Mouse (Mus musculus) frontal cortex, postnatal 10 days (tissue): ENCODE measurements around the gene Rap1gap2.

Experiments used
- DNase-seq, 2 experiments: peaks; one replicate each; pipeline ENCODE4 v3.0.0; 2022; ENCODE audit warnings: low spot score in 2 of 2, mixed read lengths in 1 of 2

The Rap1gap2 gene

DNA sequence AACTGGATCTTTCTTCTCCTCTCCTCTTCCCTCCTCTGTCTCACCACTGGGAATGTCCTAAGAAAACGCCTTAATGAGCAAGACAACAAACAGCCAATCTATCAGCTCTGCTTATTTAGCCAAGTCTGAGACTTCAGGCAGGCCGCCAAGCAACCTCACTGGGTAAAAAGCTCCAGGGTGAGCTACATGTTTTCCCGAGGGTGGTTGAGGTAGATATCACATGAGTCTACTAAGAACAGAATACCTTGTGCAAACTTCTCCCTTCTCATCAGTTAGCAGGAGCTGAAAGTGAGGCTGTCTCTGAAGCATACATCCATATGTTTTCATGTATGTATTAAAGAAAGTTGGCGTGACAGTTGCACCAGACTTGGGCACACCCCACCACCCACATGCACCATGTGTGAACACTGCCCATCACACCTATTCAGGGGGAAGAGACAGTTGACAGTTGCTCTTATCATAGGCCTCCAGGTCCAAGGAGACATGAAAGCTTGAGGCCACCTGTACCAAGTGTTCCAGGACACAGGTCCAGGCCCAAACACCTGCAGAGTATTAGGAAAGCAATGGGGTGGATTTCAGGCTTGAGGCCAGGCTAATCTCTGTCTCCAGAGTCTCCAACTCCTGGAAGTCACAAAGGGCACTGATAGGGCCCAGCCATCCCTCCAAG is 35.8 kb downstream of the Rap1gap2 start:
- DNase-seq, result no peak

GRCm38 (mm10) chr11:74572459-74573061 is 38.2 kb downstream of the Rap1gap2 start:
- DNase-seq, result no peak

DNA sequence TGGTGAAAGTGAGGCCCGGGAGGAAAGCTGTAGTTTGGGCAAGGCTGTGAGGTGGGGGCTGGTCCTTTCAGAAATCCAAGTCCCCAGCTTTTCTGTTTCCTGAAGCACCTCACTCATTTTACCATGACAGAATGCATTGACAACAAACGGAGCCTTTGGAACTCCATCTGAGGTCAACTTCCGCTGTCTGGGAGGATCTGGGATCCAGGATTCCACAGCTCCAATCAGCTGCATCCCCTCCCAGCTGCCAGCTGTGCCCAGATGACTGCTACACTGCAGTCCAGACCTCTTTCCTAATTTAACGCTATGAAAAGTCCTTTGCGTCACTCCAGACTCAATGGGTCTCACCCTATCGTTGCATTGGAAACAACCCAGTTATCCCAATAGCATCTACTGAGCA is 41.0 kb downstream of the Rap1gap2 start:
- no peak for DNase-seq

GRCm38 (mm10) chr11:74568463-74568862 is 42.3 kb downstream of the Rap1gap2 start:
- DNase-seq, result peak in 1 of 2 experiments; percentile 50

GRCm38 (mm10) chr11:74568004-74568403 is 42.7 kb downstream of the Rap1gap2 start:
- no peak for DNase-seq

GRCm38 (mm10) chr11:74566326-74566874 is 44.3 kb downstream of the Rap1gap2 start:
- DNase-seq, result no peak

GRCm38 (mm10) chr11:74561392-74561791 is 49.3 kb downstream of the Rap1gap2 start:
- DNase-seq, result no peak

DNA sequence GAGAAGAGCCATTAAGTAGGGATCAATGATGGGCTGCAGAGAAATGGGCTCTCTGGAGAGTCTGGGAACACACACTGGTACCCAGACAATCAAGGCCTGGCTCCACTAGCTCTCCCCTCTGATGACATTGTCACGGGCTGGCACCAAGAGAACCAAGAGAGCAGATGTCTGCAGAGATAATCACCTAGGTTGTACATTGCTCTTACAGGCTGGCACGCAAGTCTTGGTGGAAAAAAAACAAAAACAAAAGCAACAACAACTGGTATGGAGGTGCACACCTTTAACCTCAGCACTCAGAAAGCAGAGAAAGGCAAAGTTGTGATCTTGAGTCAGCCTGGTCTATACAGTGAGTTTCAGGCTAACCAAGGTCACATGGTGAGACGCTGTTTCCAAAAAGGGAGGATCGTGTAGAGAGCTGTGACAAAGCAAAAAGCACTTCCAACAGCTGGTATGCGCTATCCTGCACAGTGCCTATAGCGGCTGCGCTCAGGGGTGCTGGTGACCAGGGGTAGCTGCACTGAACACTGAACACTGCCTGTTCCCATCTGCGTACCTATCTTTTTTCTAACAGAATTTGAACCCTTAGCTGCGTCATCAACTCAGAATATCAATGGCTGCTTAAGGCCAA is 50.0 kb downstream of the Rap1gap2 start:
- no peak for DNase-seq

GRCm38 (mm10) chr11:74559793-74560433 is 50.8 kb downstream of the Rap1gap2 start:
- DNase-seq, result no peak

DNA sequence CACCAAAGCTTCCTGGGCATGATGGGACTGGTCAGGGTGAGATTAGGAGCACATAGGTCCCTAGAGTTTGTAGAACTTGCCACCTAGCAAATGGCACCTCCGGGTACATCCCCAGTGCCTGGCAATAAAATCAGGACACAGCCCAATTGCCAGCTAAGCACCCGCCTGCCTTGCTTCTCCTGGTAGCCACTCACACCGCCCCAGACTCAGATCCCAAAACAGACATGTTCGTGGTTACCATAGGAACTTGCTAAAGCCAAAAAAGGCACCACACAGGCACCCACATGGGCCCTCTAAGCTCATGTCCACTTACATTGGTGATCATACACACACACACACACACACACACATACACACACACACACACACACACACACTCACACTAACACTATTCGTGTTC is 51.8 kb downstream of the Rap1gap2 start:
- DNase-seq, result no peak

GRCm38 (mm10) chr11:74557456-74558230 is 53.1 kb downstream of the Rap1gap2 start:
- no peak for DNase-seq

DNA sequence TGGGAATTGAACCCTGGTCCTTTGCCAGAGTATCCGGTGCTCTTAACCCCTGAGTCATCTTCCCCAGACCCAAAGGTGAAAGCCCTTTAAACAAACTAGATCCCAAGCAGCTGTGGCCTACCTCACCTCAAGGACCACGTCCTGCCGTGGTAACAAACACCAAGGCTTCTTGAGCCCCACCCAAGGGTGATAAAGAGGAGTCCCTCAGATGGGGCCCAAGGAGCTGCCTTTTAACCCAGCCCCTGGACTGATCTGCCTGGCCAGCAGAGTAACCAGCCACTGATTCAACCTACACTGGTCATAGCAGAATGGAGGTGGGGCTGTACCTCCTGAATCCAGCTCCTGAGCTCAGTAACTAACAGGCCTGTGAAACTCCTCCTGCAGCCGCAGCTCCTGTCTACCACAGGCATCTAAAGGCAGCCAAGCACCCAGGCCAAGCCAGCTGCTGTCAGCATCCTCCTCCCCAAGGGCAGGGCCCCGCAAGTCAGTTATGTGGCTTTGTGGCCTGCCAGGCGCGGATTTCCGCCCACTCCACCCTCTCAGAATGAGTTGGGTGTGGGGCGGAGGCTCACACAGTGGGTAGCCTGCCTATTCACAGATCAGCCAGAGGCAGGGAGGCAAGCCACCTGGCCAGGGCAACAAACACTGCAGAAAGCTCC is 54.9 kb downstream of the Rap1gap2 start:
- no peak for DNase-seq

DNA sequence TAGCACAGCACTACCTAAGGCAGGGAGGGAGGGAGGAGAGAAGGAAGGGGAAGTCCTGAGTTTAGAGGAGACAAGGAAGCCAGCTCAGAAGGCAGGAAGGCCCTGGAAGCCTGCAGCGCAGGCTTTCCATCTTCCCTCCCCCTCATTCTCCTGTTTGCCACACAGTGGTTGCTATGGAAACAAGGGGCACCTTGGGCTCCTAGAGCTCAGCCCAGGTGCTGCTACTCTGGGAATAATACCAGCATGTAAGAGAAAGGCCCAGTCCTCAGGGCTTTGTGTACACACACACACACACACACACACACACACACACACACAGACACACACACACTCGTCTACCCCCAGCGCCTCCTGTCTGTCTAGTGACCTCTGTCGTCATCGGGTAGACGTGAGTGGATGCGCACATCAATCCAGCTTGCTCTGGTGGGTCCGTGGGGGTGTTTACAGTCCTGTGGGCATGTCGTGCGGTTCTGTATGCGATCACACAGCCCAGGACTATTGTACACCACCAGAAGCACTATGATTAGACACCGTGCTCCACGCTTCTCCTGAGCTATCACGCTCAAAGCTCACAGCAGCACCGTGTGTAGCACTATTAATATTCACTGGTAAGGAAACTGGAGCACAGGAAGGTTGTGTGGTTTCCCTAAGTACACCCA is 55.9 kb downstream of the Rap1gap2 start:
- DNase-seq, result no peak

DNA sequence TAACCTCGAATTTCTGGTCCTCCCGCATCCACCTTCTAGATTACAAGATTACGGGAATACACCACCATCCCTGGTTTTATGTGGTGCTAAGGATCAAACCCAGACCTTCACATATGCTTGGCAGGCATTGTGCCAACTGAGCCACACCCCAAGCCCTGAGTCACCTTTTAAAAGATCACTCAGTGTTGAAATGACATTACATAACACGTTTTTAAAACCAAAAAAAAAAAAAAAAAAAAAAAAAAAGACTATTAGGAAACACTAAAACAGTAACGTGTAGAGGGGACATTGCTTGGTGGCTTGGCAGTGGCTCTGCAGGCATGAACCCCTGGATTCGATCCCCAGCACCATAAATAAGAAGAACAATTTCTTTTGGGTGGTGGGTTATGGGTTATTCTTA is 59.1 kb downstream of the Rap1gap2 start:
- DNase-seq, result no peak

GRCm38 (mm10) chr11:74550615-74551102 is 60.1 kb downstream of the Rap1gap2 start:
- no peak for DNase-seq

- no peak for DNase-seq
These were observed 61.8 kb downstream of the Rap1gap2 start for GRCm38 (mm10) chr11:74548781-74549382.

- DNase-seq, result peak; percentile 61
These were observed 63.6 kb downstream of the Rap1gap2 start for GRCm38 (mm10) chr11:74546933-74547694.

DNA sequence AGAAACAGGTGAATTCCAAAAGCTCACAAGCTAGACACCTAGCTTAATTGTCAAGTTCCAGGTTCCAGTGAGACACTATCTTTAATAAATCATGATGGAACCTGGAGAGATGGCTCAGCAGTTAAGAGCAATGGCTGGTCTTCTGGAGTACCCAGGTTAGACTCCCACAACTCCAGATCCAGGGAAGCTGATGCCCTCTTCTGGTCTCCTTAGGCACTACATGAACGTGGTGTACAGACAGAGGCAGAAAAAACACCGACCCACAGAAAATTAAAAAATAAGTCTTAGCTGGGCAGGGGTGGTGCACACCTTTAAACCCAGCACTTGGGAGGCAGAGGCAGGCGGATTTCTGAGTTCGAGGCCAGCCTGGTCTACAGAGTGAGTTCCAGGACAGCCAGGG is 64.5 kb downstream of the Rap1gap2 start:
- peak in 1 of 2 experiments; percentile 57 for DNase-seq

GRCm38 (mm10) chr11:74545560-74545959 is 65.2 kb downstream of the Rap1gap2 start:
- no peak for DNase-seq
